29 mouse cellular contexts compared by ENCODE assay signal in the genomic region with DNA sequence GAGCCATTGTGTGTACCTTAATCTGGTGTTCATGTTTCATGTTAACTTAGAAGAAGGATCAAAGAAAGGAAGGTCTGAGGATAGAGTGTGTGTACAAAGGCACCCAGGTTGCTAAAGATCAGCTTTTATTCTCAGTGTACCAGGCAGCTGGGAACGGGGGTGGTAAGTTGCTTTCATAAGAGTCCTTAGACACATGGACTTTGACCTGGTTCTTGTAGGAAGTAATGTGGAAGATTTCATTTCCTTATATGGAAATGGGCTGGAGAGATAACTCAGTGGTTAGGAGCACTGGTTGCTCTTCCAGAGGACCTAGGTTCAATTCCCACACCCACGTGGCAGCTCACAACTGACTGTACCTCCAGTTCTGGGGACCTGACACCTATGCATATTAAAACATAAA. TPM values are rescaled to one million over a fixed set of nuclear protein-coding genes. Genes with fewer than 3 reads are reported as not detected.
DNase-seq lines count a peak whose midpoint lies in the region; ATAC-seq lines count a peak whose summit lies in the region.
"Had no signal": no experiment of that assay in that cellular context is flagged by ENCODE, and none has a peak within 500 bp of the region (broad histone marks: within the 10 kb centered on the region; RNA-seq: fewer than 3 reads in every experiment).

No protein-coding gene starts in this region.

- WGBS in kidney, embryonic 15.5 days, result 81% methylated on average over 2 of the region's 2 CpGs
- 55% methylated on average over 2 of the region's 2 CpGs for WGBS in intestine, embryonic 15.5 days
- 62% methylated on average over 2 of the region's 2 CpGs for WGBS in stomach, embryonic 16.5 days

- H3K27ac ChIP-seq in kidney, embryonic 15.5 days, result no peak overlapping the region
- no peak overlapping the region for H3K27ac ChIP-seq in intestine, embryonic 15.5 days
- 0 out of 2 replicates have a peak overlapping the region, but pooled peaks have one; percentile 38 for H3K27ac ChIP-seq in stomach, embryonic 16.5 days (ENCODE audit: low read length)
- H3K27ac ChIP-seq: gastrocnemius, adult 2 months; hindbrain, embryonic 12.5 days; hindbrain, postnatal 0 days; limb, embryonic 13.5 days; liver, embryonic 12.5 days; midbrain, embryonic 12.5 days; neural tube, embryonic 12.5 days; stomach, embryonic 15.5 days had no signal

- H3K4me2 ChIP-seq in kidney, embryonic 15.5 days, result no peak overlapping the region
- no peak overlapping the region for H3K4me2 ChIP-seq in intestine, embryonic 15.5 days (replicated peaks)
- no peak overlapping the region for H3K4me2 ChIP-seq in stomach, embryonic 16.5 days (ENCODE audit: low read depth, low read length)
- H3K4me2 ChIP-seq: heart, embryonic 11.5 days; hindbrain, embryonic 12.5 days; limb, embryonic 13.5 days; liver, embryonic 12.5 days; lung, embryonic 14.5 days; midbrain, embryonic 12.5 days; neural tube, embryonic 12.5 days; stomach, embryonic 15.5 days had no signal

- peaks cover 79% of the 10 kb centered on the region for H3K36me3 ChIP-seq in kidney, embryonic 15.5 days
- H3K36me3 ChIP-seq in intestine, embryonic 15.5 days, result peaks cover 26% of the 10 kb centered on the region
- peaks cover 30% of the 10 kb centered on the region for H3K36me3 ChIP-seq in stomach, embryonic 16.5 days (ENCODE audit: control insufficient read depth, insufficient read depth, low read length)

- no peak overlapping the region for H3K4me3 ChIP-seq in kidney, embryonic 15.5 days (replicated peaks)
- no peak overlapping the region for H3K4me3 ChIP-seq in intestine, embryonic 15.5 days (replicated peaks)
- H3K4me3 ChIP-seq in stomach, embryonic 16.5 days (replicated peaks; ENCODE audit: low read length), result no peak overlapping the region
- H3K4me3 ChIP-seq: gastrocnemius, adult 2 months; hindbrain, embryonic 12.5 days; limb, embryonic 13.5 days; liver, embryonic 12.5 days; midbrain, embryonic 12.5 days; myocyte; neural tube, embryonic 12.5 days; stomach, embryonic 15.5 days had no signal

- peak; percentile 73 for DNase-seq in kidney, adult 9 months
- peak; percentile 28 for DNase-seq in 416B (ENCODE audit: low read depth)
- no peak for DNase-seq in spleen, postnatal 10 days (ENCODE audit: low spot score in 2 of 2)
- DNase-seq in right cerebral cortex, adult 18-20 months, result no peak
- DNase-seq: adrenal gland, postnatal 25 days; cerebellum, adult 2 months; cerebellum, postnatal 25 days; gastrocnemius, adult 2 months; gastrocnemius, postnatal 36 days; heart, adult 18-20 months; heart, postnatal 36 days; lung, embryonic 14.5 days; lung, postnatal 14 days; thymus, adult 2 months; thymus, postnatal 36 days had no signal

- H3K4me1 ChIP-seq in kidney, embryonic 15.5 days, result no peaks in the 10 kb centered on the region
- peaks cover 7% of the 10 kb centered on the region; the same call in 1 of the 2 replicates for H3K4me1 ChIP-seq in intestine, embryonic 15.5 days (replicated peaks)
- no peaks in the 10 kb centered on the region for H3K4me1 ChIP-seq in stomach, embryonic 16.5 days (ENCODE audit: control insufficient read depth, insufficient read depth, low read length)
- H3K4me1 ChIP-seq: hindbrain, embryonic 12.5 days; midbrain, embryonic 12.5 days; neural tube, embryonic 12.5 days; stomach, embryonic 15.5 days had no signal

- ATAC-seq in kidney, embryonic 15.5 days (replicated peaks; ENCODE audit: low FRiP score), result no peak
- ATAC-seq in intestine, embryonic 15.5 days, result peak; percentile 71
- peak; percentile 58; the same call in 1 of the 2 replicates for ATAC-seq in stomach, embryonic 16.5 days (ENCODE audit: insufficient read depth, low FRiP score)
- ATAC-seq: forebrain, embryonic 14.5 days; hindbrain, postnatal 0 days; liver, embryonic 12.5 days; Patski had no signal

- H3K9ac ChIP-seq in kidney, embryonic 15.5 days, result no peak overlapping the region
- no peak overlapping the region for H3K9ac ChIP-seq in intestine, embryonic 15.5 days
- H3K9ac ChIP-seq in stomach, embryonic 16.5 days (ENCODE audit: low read length), result no peak overlapping the region
- H3K9ac ChIP-seq: hindbrain, embryonic 12.5 days; limb, embryonic 13.5 days; liver, embryonic 12.5 days; lung, embryonic 14.5 days; midbrain, embryonic 12.5 days; neural tube, embryonic 12.5 days; stomach, embryonic 15.5 days had no signal

- H3K27me3 ChIP-seq in kidney, embryonic 15.5 days, result no peaks in the 10 kb centered on the region
- H3K27me3 ChIP-seq in intestine, embryonic 15.5 days (replicated peaks), result no peaks in the 10 kb centered on the region
- H3K27me3 ChIP-seq in stomach, embryonic 16.5 days (ENCODE audit: control insufficient read depth, insufficient read depth, low read length), result no peaks in the 10 kb centered on the region
- H3K27me3 ChIP-seq: hindbrain, embryonic 12.5 days; limb, embryonic 13.5 days; liver, embryonic 12.5 days; midbrain, embryonic 12.5 days; neural tube, embryonic 12.5 days; Patski; stomach, embryonic 15.5 days had no signal

- no peaks in the 10 kb centered on the region for H3K9me3 ChIP-seq in kidney, embryonic 15.5 days (replicated peaks)
- H3K9me3 ChIP-seq in intestine, embryonic 15.5 days, result no peaks in the 10 kb centered on the region
- no peaks in the 10 kb centered on the region for H3K9me3 ChIP-seq in stomach, embryonic 16.5 days (replicated peaks; ENCODE audit: control insufficient read depth, low read length)
- H3K9me3 ChIP-seq: hindbrain, embryonic 12.5 days; limb, embryonic 13.5 days; liver, embryonic 12.5 days; midbrain, embryonic 12.5 days; neural tube, embryonic 12.5 days; stomach, embryonic 15.5 days had no signal

RNA-seq across cellular contexts. Expression of gene Larp4b, which starts 58.6 kb away (rescaled TPM):
- 34.5 and 35.2 TPM in 2 replicates for polyA plus RNA-seq in kidney, embryonic 15.5 days (2015; fragmentation: Nextera tagmentation; extraction: Ambion mirVana)
- 37.6 and 38.3 TPM in 2 replicates for polyA plus RNA-seq in intestine, embryonic 15.5 days (2015; fragmentation: Nextera tagmentation; extraction: Ambion mirVana)
- 37.9 and 40.4 TPM in 2 replicates for polyA plus RNA-seq in stomach, embryonic 16.5 days (2015; fragmentation: Nextera tagmentation; extraction: Ambion mirVana)

Comparison
In these comparisons a context has a peak if more than half of its experiments do, and no peak if none do; other contexts are left out.
1. DNase-seq: peak in kidney, adult 9 months (single experiment) and 416B (single experiment); none in spleen, postnatal 10 days (0 of 2) and right cerebral cortex, adult 18-20 months (single experiment).